Mouse (Mus musculus) gastrocnemius, adult 2 months (tissue): ENCODE measurements around the gene Akr1d1. TPM values are rescaled to one million over a fixed set of nuclear protein-coding genes. Genes with fewer than 3 reads are reported as not detected.
A peak's percentile ranks its signal among the peaks of the same experiment; 100 is the strongest.

Experiments
- DNase-seq: peaks from one replicate; pipeline ENCODE4 v3.0.0; 2022
- H3K27ac ChIP-seq: fragments of 200-600 bp; 2 replicates; pipeline ENCODE4 v1.8.1; 2022; ENCODE audit warnings: mild to moderate bottlenecking
- H3K4me3 ChIP-seq: fragments of 200-600 bp; 2 replicates; pipeline ENCODE4 v1.8.1; 2022; ENCODE audit warnings: mild to moderate bottlenecking, moderate library complexity
- CTCF ChIP-seq: fragments of 200-600 bp; IDR thresholded peaks from 2 replicates; pipeline ENCODE4 v1.8.1; 2022; ENCODE audit warnings: antibody characterized with exemption, mild to moderate bottlenecking, moderate library complexity
- intact Hi-C: fragments of 180-260 bp; cut with DNase I; formaldehyde crosslinking; loops from one replicate; pipeline ENCODE4 v1.15.1; 2025
- total RNA-seq, 2 experiments: library from RNA; stranded (reverse); gene quantifications; 2 replicates each; pipeline ENCODE4 v1.2.3; 2021

Akr1d1 gene
- total RNA-seq, 2 experiments from 2014 or later = not detected

DNA sequence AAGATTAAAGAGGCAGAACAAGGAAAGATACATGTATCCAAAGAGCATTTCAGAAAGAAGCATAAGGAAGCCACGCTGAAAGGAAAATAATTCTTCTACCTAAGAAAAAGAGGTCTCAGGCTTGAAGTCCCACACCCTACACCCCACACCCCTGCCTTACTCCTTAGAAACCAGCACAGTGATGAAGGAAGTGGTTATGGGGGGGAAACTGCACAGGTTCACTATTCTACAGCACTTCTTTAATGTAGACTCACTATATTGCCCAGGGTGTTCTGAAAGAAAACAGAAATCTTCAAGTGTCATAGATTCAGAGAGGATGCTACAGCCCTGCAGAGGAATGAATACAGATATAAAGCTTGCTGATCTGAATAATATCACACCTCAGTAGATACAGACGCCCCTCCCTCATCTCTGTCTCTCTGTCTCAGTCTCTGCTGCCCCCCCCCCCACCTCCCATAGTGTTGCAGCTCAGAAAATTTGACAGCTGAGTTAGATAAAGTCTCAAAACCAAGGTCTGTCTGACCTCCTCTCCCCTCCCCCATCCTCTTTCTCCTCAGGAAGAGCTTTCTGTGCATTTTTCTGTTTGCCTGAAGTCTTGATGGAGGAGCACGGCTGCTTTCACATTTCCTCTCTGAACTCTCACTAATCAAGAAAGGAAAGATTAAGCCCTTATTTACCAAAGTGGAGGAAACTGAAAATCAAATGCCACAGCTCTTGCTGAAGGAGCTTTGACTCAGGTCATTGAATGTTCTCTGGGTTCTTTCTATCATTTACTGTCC is 77.7 kb downstream of the Akr1d1 start:
- Histone ChIP-seq H3K27ac (no peak overlapping the region), H3K4me3 (no peak overlapping the region)
- no peak for TF ChIP-seq CTCF
- intact Hi-C loops = no loop called here
- no peak for DNase-seq

DNA sequence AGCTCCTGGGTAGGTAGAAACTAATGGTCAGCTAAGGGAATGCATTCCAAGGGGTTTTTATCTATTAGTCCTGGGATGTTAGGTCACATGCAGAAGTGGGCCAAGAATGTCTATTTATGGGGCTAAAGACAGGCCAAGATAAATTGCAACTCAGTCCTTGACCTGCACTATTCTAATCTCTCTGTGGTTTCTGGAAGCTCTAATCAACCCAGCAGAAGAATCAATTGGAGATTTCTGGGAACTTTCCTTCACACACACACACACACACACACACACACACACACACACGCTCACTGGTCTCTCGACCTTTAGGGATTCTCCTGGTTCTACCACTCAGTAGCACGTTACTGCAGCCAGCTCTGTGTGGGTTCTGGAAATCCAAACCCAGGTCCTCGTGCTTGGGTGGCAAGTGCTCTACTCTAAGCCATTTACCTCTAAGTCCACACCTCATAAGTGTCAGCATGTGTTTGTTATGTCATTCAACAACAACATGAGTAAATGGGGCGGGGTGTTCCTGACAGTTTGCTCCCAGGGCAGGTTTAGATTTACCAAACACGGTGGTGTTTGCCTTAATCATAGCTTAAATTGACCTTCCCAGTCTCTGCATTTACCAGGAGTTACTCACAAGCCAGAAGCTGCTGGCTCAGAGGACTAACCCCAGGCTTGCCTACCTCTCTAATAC is 82.8 kb downstream of the Akr1d1 start:
- 0 out of 2 replicates have a peak overlapping the region, but pooled peaks have one; percentile 12 for H3K27ac ChIP-seq
- TF ChIP-seq CTCF = no peak
- intact Hi-C loops = no loop called here
- H3K4me3 ChIP-seq = no peak overlapping the region
- no peak for DNase-seq

DNA sequence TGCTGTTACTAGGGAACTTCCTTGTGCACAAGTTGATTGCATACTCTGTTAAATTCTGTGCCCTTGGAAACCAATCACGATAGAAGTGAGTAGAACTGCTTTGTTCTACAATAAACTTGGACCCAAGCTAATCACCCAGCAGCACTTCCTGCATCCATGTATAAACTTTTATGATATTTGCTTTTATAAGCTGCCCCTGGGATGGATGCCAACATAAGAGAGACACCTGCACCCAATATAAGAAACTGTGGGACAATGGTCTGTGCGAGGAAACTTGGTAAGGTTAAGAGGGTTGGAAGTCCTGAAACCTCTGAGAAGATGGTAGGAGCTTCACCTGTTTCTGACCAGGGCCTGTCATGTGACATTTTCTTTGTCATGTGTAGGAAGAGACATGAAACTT is 85.5 kb downstream of the Akr1d1 start:
- TF ChIP-seq CTCF = no peak
- no peak overlapping the region for H3K4me3 ChIP-seq
- H3K27ac ChIP-seq = no peak overlapping the region; the same call in 1 of the 2 replicates
- intact Hi-C loops = loop anchor here (5.0 kb wide), 1 partner anchor 92 kb away; no protein-coding TSS in a partner anchor
- no peak for DNase-seq

DNA sequence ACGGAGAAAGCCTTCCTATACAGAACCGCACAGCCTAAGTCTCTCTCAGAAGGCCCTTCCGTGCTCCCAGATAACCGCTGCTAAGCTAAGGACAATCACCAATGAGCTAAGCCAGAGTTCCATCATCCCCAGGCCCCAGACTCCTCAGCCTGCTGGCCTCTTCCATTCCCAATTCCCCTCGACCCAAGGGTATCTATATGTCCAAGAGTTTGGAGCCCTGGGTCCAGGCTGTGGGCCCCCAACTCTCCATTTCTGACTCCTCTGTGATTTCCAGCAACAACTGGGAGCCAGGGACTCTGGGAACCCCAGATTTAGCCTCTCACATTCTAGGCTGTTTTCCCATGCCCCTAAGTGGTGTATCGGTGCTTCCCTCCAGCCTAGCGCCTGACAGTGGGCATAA is 86.2 kb downstream of the Akr1d1 start:
- intact Hi-C loops = loop anchor here (5.0 kb wide), 1 partner anchor 91 kb away; no protein-coding TSS in a partner anchor
- Histone ChIP-seq H3K27ac (peak overlapping the region; percentile 40; the same call in 1 of the 2 replicates), H3K4me3 (no peak overlapping the region)
- no peak for DNase-seq
- TF ChIP-seq CTCF = no peak

DNA sequence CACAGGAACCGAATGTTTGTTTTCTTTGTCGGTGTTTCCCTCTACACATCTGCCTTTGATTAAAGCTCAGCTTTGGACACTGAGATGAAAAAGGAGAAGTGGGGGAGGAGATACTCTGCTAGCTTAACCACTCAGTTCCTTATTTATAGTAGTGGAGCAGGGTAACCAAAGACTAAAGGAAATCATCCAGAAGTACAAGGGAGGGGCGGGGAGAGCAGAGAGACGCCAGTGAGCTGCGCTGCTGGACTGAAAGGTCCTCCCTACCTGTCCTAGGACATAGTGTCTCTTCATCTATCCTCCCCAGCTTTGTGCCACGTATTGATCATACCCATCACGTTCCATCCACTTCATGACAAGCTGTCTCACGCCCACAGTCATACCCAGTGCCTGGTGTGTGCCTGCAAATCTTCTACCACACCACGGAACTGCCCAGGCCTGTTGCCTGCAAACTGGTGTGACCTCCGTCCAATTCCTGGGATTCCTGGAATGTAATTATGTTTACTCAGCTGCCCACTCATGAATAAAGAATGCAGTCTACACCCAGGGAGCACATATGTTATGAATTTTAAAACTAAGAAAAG is 87.5 kb downstream of the Akr1d1 start:
- TF ChIP-seq CTCF = no peak
- Histone ChIP-seq H3K27ac (peak overlapping the region; percentile 85), H3K4me3 (peak overlapping the region; percentile 17; the same call in 1 of the 2 replicates)
- intact Hi-C loops = loop anchor here (5.0 kb wide), 1 partner anchor 90 kb away; no protein-coding TSS in a partner anchor
- DNase-seq = peak; percentile 73

Other genes with a start within 250 kb of the Akr1d1 start
- under 1 TPM in 1 of 2 experiments, not detected in 1; 0.25 TPM for gene Dgki, start 230.0 kb upstream of the Akr1d1 start, total RNA-seq
- 10 to 100 TPM; 10.9 to 14.1 TPM for gene Creb3l2, start 88.0 kb upstream of the Akr1d1 start, total RNA-seq